Mouse (Mus musculus) limb, embryonic 14.5 days (tissue): ENCODE results near the gene Npas3. TPM values are rescaled to one million over a fixed set of nuclear protein-coding genes. Genes with fewer than 3 reads are reported as not detected.

Source experiments
- ATAC-seq: fragments of 200-750 bp; cut with Nextera tagmentation; 2 replicates; pipeline ENCODE4 v1.8.0; 2017; ENCODE audit warnings: low read depth, moderate number of reproducible peaks, moderate TSS enrichment; ENCODE audit not compliant: low FRiP score
- DNase-seq: peaks from one replicate; pipeline ENCODE4 v3.0.0-alpha.2; 2015; ENCODE audit warnings: low spot score
- H3K27ac ChIP-seq: fragments of 300-500 bp; sonication (generic); replicated peaks from 2 replicates; pipeline ENCODE4 v1.5.1; 2014; ENCODE audit warnings: low read depth, mild to moderate bottlenecking, low read length, moderate library complexity, mixed read lengths
- H3K27me3 ChIP-seq: fragments of 300-500 bp; sonication (generic); 2 replicates; pipeline ENCODE4 v1.6.1; 2014; ENCODE audit warnings: low read length, mixed read lengths; ENCODE audit not compliant: control insufficient read depth, insufficient read depth
- H3K36me3 ChIP-seq: fragments of 300-500 bp; sonication (generic); 2 replicates; pipeline ENCODE4 v1.6.1; 2014; ENCODE audit warnings: mild to moderate bottlenecking, low read length, moderate library complexity, mixed read lengths; ENCODE audit not compliant: control insufficient read depth, insufficient read depth
- H3K4me1 ChIP-seq: fragments of 300-500 bp; sonication (generic); 2 replicates; pipeline ENCODE4 v1.6.1; 2014; ENCODE audit warnings: antibody characterized with exemption, low read length, mixed read lengths; ENCODE audit not compliant: control insufficient read depth, insufficient read depth
- H3K4me2 ChIP-seq: fragments of 300-500 bp; sonication (generic); replicated peaks from 2 replicates; pipeline ENCODE4 v1.6.1; 2014; ENCODE audit warnings: low read depth, mild to moderate bottlenecking, low read length, moderate library complexity; ENCODE audit not compliant: severe bottlenecking
- H3K4me3 ChIP-seq: fragments of 300-500 bp; sonication (generic); replicated peaks from 2 replicates; pipeline ENCODE4 v1.5.1; 2014; ENCODE audit warnings: low read length
- H3K9ac ChIP-seq: fragments of 300-500 bp; sonication (generic); 2 replicates; pipeline ENCODE4 v1.6.1; 2014; ENCODE audit warnings: mild to moderate bottlenecking, low read depth, low read length, moderate library complexity; ENCODE audit not compliant: severe bottlenecking
- H3K9me3 ChIP-seq: fragments of 300-500 bp; sonication (generic); 2 replicates; pipeline ENCODE4 v1.6.1; 2016; ENCODE audit warnings: low read length; ENCODE audit not compliant: control insufficient read depth
- POLR2A ChIP-seq: fragments of 200-500 bp; IDR thresholded peaks from 2 replicates; pipeline ENCODE4 v1.8.0; 2012; ENCODE audit warnings: inconsistent platforms, mild to moderate bottlenecking, moderate library complexity, borderline replicate concordance; ENCODE audit not compliant: insufficient read depth, insufficient read length; ENCODE audit errors: extremely low read depth
- WGBS: fragments of 180-500 bp; shearing (Covaris S2); extraction: QIAGEN DNeasy Blood & Tissue Kit; methylation state at CpG from one replicate; pipeline ENCODE4 v1.1.7; 2014; 5-methylcytosine and 5-hydroxymethylcytosine counted together
- polyA plus RNA-seq, 2 experiments: library from polyadenylated mRNA; depleted of rRNA in 1 of 2; stranded (reverse) in 1 of 2; unstranded in 1 of 2; fragments of >200 nt; fragmentation: Nextera tagmentation in 1 of 2; extraction: Ambion mirVana in 1 of 2; gene quantifications; 2 replicates each; pipeline versions ENCODE4 v1.2.1 to v1.2.3; 2012 to 2014

Gene Npas3
- polyA plus RNA-seq, 2 experiments, result 5.3 to 5.9 TPM

GRCm38 (mm10) chr12:53781850-53782552, 533.5 kb downstream of the Npas3 start:
- no peak overlapping the region for H3K4me2 ChIP-seq
- no peak overlapping the region for H3K27ac ChIP-seq
- no peaks in the 10 kb centered on the region for H3K9me3 ChIP-seq
- no peak overlapping the region for H3K9ac ChIP-seq
- no peaks in the 10 kb centered on the region for H3K36me3 ChIP-seq
- DNase-seq, result no peak
- no peaks in the 10 kb centered on the region for H3K27me3 ChIP-seq
- 41% methylated on average over 11 of the region's 11 CpGs for WGBS
- no peak for TF ChIP-seq POLR2A
- peaks cover 12% of the 10 kb centered on the region; the same call in 1 of the 2 replicates for H3K4me1 ChIP-seq
- no peak overlapping the region for H3K4me3 ChIP-seq
- 0 out of 2 replicates have a peak, but pooled peaks have one; percentile 65 for ATAC-seq

DNA sequence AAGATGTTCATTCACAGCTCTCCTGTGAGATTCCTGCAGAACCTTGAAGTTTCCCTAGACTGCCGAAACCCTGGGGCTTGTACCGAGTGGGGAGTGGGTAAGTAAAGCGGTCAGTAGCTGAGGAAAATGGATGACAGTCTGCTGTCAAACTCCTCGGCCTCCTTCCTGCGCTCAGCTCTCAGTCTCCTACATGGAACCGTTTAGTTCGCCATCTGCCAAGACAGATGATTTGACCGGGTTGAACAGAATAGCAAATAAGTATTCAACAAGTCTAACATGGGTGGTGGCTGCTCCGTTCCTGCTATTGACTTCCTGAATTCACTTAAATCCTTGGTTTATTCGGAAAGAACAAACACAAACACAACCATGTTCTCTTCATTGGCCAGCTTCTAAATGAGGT, 541.0 kb downstream of the Npas3 start:
- H3K4me2 ChIP-seq, result no peak overlapping the region
- H3K27me3 ChIP-seq, result no peaks in the 10 kb centered on the region
- WGBS, result 87% methylated on average over 10 of the region's 10 CpGs
- no peak for TF ChIP-seq POLR2A
- no peak overlapping the region for H3K9ac ChIP-seq
- no peaks in the 10 kb centered on the region for H3K9me3 ChIP-seq
- ATAC-seq, result no peak
- H3K27ac ChIP-seq, result no peak overlapping the region
- no peak overlapping the region for H3K4me3 ChIP-seq
- no peaks in the 10 kb centered on the region for H3K36me3 ChIP-seq
- no peak for DNase-seq
- peaks cover 8% of the 10 kb centered on the region; the same call in 1 of the 2 replicates for H3K4me1 ChIP-seq

DNA sequence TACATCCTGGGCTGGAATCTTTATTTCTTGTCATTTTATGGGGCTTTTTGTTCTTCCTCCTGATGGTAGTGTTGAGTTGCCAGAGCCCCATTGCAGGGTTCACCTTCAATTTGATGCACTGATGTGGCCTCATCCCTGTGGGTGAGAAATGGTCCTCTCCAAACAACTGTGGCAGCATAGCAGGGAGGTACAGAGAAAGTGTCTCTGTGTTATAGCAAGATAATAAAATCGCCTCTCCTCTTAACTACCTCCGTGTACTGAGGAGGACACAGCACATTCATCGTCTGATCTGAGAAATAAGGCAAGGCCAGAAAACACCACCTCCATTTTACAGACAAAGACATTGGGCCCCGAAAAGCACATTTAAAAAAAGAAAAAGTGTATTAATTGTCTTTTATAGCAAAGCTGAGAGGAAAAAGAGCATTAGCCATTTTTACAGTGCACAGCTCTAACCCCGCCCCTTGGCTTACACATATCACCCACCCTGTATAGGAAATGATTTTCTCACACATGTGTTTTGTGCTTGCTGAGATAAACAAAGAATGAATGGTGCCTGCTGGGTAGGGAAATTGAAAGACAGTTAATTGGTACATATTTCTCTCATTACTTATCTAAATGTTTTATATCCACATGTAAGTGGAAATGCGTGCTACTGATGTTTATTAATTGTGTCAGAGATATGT, 546.4 kb downstream of the Npas3 start:
- WGBS, result 78% methylated on average over 6 of the region's 6 CpGs
- Histone ChIP-seq H3K4me1 (no peaks in the 10 kb centered on the region), H3K27ac (no peak overlapping the region), H3K4me2 (no peak overlapping the region), H3K9me3 (no peaks in the 10 kb centered on the region), H3K9ac (no peak overlapping the region), H3K4me3 (no peak overlapping the region), H3K36me3 (no peaks in the 10 kb centered on the region), H3K27me3 (no peaks in the 10 kb centered on the region)
- DNase-seq (no peak), ATAC-seq (no peak)
- TF ChIP-seq POLR2A, result no peak

GRCm38 (mm10) chr12:53801831-53802230, 553.4 kb downstream of the Npas3 start:
- no peaks in the 10 kb centered on the region for H3K27me3 ChIP-seq
- H3K4me3 ChIP-seq, result no peak overlapping the region
- 79% methylated on average over 6 of the region's 6 CpGs for WGBS
- ATAC-seq (no peak), DNase-seq (no peak)
- no peaks in the 10 kb centered on the region for H3K36me3 ChIP-seq
- H3K9me3 ChIP-seq, result no peaks in the 10 kb centered on the region
- H3K4me2 ChIP-seq, result no peak overlapping the region
- no peak overlapping the region for H3K9ac ChIP-seq
- TF ChIP-seq POLR2A, result no peak
- no peaks in the 10 kb centered on the region for H3K4me1 ChIP-seq
- no peak overlapping the region for H3K27ac ChIP-seq

- Histone ChIP-seq H3K9me3 (no peaks in the 10 kb centered on the region), H3K4me1 (no peaks in the 10 kb centered on the region), H3K27me3 (no peaks in the 10 kb centered on the region), H3K4me2 (no peak overlapping the region), H3K27ac (no peak overlapping the region), H3K9ac (no peak overlapping the region), H3K4me3 (no peak overlapping the region), H3K36me3 (no peaks in the 10 kb centered on the region)
- no peak for ATAC-seq
- DNase-seq, result no peak
- 50% methylated on average over 7 of the region's 7 CpGs for WGBS
- TF ChIP-seq POLR2A, result no peak
Observed at GRCm38 (mm10) chr12:53802381-53802780, 553.9 kb downstream of the Npas3 start.
